Mouse (Mus musculus) heart, postnatal 4 days (tissue): ENCODE results near the gene Rps11. TPM values are rescaled to one million over a fixed set of nuclear protein-coding genes. Genes with fewer than 3 reads are reported as not detected.
"Not testable (repeated sequence)": the region's sequence is repeated elsewhere in the genome, so short reads cannot be mapped to it uniquely, and the experiment has no call there.

ENCODE experiments used
- DNase-seq: peaks from one replicate; pipeline ENCODE4 v3.0.0; 2021
- total RNA-seq, 2 experiments: library from RNA; stranded (reverse); gene quantifications; 2 replicates each; pipeline ENCODE4 v1.2.3; 2021

The Rps11 gene
- total RNA-seq = 100 to 1,000 TPM; 846 to 864 TPM

DNA sequence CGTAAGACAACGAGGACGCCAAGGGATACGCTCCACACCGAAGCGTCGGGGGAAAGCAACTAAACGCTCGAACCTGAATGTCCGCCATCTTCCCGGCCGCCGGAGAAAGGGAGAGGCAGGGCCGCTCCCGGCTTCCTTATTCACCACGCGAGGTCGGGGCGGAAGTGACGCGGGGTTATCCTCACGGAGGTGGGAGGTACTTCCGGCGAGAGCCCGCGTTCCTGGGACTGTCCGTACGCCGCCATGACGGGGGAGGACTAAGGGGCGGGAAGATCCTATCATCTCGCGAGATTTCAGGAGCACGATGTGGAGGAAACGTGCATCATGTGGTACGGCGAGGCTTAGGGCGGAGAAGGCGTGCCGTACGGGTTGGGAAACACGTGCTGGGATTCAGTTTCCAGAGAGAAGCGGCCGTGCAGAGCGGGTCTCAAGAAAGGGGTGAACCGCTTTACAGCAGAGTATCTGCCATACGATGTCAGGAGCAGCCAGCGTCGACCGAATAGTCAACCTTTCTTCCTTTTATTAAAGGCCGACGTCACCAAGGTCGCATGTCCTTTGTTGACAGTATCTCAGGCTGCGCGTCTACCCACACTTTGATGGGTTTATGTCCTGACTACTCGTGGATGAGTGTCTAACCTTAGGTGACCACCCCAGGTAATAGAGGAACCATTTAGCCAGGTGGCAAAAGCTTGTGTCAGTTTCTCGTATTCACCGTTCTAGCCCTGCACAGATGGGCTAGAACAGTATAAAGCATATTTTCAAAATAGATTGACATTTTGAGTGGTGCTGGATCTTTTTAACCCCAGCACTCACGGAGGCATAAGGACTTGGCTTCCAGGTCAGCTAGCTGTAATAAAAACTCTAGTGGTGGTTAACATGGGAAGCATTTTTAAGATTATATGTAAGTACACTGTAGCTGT is at the start of gene Rps11:
TSS of gene Rps11 (minus strand) at position 216 of the 920 bp plus-strand sequence.
- peak; percentile 99 for DNase-seq

DNA sequence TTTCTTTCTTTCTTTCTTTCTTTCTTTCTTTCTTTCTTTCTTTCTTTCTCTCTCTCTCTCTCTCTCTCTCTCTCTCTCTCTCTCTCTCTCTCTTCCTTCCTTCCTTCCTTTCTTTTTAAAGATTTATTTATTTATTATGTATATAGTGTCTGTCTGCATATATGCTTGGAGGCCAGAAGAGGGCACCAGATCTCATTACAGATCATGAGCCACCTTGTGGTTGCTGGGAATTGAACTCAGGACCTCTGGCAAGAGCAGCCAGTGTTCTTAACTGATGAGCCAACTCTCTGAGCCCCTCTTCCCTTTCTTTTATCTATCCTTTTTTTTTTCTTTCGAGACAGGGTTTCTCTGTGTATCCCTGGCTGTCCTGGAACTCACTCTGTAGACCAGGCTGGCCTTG is 49.5 kb upstream of the Rps11 start:
- not testable (repeated sequence) for DNase-seq

DNA sequence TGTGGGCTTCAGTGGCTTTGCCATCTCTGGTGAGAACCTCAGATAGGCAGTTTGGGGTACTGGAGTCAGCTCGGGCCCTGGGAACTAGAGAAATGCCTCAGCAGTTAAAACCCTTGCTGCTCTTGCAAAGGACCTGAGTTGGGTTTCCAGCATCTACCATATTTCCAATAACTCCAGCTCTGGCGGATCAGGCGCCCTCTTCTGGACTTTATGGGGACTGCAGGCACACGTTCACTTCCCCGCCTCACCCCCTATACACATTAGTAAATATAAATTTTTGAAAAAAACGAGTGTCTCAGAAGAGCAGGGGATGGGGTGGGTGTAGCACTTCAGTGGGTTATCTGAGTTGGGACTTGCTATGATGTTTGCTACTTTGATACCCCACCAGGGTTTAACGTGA is 48.7 kb upstream of the Rps11 start:
- DNase-seq = no peak

DNA sequence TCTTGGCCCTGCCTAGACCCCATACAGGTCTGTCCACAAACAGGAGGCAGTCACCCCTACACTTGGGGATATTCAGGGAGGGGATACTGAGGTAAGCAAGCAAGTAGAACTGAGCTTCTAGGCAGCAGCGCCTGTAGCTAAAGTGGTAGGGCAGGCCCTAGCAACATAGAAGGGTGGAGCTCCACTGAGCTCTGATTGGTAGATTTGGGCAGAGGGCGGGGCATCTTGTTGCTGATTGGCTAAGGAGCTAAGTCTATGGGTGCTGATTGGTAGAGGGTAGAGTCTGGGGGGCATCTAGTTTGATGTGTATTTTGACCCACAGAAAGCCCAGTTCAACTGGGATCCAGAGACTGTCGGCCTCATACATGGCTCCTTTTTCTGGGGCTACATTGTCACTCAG is 45.3 kb upstream of the Rps11 start:
- no peak for DNase-seq

DNA sequence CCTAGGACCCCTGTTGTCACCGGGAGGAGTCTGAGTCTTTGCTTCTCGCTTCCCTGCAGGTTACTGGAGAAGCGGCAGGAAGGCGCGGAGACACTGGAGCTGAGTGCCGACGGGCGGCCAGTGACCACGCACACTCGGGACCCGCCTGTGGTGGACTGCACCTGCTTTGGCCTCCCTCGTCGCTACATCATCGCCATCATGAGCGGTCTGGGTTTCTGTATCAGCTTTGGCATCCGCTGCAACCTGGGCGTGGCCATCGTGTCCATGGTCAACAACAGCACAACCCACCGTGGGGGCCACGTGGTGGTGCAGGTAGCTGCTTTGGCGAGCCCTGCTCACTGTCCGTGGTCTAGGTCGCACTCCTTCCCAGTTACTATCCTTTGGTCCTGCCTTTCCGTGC is 44.4 kb upstream of the Rps11 start:
- DNase-seq = no peak

DNA sequence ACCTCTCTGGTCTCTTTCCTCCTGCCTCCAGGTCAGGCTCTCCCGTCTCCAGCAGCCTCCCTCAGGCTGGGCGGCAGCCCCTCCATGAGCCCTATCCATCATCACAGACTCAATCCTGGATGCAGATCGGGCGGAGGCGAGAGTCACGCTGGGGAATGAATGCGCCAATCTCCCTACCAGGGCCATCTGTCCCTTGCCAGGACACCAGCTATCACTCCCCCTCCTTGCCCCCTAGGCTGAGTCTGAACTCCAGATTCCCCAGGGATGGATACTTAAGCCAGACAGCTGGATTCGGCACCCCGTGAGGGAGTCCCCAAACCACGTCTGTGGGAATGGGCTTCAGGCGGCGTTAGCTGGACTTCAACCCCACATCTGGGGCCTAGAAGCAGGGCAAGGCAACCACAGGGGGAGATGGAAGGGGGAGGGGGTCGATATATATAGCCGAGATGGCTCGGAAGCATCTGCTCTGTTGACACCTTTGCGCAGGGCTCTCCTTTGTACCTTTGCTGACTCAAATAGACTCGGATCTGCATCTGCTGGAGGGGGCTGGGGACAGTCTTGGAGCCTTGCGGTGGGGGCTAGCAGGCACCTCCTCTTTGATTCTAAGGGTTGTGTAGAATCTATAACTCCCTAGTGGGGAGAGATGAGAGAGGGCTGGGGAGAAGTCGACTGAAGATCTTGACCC is 43.7 kb upstream of the Rps11 start:
- DNase-seq = no peak

DNA sequence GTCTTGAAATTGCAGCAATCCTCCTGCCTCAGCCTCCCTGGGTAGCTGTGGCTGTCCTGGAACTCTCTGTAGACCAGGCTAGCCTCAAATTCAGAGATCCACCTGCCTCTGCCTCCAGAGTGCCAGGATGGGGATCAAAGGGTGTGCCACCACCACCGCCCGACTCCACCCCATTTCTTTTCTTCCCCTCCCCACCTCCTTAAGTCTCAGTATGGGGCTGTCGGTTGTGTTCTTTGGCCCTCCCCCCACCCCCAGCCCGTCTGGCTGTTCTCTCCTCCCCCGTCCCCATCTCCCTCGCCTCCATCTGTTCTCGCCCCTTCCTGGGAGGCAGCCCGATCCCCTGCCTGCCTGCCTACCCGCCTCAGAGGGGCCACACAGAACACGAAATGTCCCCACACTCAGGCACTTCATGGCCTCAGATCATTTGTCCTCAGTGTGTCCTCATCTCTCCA is 42.7 kb upstream of the Rps11 start:
- no peak for DNase-seq

DNA sequence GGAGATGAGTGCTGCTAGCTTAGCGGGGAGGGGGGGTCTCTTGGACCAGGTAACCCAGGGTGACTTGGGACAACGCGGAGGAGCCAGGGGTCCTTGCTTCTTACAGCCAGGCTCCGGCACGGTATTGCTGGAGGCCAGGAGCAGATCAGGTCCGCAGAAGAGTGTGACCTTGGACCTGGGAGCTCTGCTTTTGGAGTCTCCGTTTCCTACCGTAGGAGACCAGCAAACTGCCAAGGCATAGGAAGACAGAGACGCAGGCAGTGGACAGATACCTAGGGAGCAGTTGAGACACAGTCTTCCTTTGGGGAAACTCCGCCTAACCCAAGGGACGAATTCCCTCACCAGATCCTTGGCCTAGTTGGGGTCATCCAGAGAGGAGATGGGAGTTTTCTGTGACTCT is 41.5 kb upstream of the Rps11 start:
- DNase-seq = no peak

DNA sequence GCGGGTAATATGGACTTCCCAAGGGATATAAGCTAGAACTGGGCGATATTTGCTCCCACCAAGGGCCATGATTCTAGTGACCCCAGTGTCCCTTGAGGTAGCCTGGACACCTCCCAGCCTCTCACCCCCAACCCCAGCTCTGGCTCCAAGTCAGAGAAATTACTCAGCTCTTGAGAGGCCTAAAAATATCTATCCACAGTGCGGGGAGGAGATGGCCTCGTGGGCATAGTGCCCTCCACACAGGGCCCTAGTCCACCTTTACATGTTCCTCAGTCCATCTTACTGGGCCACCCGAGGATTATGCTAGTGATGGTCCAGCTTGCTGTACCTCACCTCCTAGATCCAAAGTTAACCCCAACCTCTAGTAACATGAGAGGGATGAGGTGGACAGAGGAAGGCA is 40.6 kb upstream of the Rps11 start:
- DNase-seq = no peak

DNA sequence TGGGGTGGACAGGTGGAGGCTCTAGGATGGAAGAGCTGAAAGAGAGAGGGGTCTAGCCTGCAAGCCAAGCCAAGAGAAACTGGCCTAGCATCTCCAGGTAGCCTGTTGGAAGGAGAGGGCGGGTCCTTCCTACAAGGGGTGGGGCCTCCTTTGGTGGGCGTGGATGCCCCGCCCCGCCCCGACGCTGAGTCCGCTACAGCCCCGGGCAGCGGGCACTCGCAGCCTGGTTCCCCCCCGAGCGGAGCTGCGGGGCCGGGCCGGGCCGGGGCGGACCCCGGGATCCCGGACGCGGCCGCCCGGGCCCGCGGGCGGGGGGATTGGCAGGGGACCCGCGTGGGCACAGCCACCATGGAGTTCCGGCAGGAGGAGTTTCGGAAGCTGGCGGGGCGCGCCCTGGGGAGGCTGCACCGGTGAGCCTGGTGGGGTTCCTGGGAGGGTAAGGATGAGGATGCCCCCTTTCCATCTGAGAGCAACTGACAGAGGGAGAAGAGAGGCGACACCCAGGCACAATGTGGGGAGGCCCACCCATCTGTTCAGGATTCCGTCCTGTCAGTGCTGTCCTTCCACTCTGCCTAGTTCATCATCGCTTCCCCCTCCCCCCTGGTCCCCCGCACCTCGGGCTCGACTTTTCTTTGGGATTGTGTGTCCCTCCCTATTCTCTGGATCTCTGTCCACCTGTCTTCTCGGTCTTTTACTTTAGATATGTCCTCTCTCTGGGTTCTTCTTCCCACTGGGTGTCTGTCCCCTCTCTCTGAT is 39.7 kb upstream of the Rps11 start, which contains the start of gene Slc17a7:
TSS of gene Slc17a7 (plus strand) at position 215 of the 756 bp plus-strand sequence.
- DNase-seq = peak; percentile 35

DNA sequence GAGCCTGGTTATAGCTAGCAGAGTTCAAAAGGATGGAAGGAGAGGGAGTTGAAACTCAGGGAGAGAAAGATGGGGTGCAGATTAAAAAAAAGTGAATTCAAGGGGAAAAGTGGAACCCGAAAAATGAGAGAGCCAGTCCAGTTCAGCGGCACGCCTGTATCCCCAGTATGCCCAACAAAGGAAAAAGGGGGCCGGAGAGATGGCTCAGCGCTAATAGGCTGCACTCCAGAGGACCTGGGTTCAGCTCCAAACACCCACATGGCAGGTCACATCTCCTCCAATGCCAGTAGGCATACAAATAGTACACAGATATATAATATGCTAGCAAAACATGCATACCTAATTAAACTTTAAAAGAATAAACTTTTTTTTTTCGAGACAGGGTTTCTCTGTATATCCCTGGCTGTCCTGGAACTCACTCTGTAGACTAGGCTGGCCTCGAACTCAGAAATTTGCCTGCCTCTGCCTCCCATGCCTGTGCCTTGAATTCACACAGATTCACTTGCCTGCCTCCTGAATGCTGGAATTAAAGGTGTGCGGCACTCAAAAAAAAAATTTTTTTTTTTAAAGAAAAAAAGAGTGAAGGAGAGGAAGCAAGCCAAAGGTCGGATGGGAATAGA is 38.9 kb upstream of the Rps11 start:
- no peak for DNase-seq

DNA sequence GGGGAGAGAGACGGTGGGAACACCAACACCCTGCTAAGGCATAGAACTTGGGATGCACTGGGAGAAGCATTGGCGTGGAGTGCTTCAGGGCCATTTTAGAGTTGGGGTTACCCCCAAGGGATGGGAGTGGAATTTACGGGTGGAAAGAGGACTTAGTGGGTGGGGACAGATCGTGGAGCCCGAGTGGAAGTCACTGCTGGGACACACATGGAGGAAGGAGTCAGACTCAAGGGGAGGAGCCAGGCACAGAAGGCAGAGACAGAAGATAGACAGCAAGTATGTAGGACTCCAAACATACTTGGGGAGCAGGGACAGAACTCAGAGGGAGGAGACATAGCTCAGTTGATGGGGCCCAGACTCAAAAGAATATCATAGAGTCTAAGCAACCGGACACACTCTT is 38.3 kb upstream of the Rps11 start:
- no peak for DNase-seq

DNA sequence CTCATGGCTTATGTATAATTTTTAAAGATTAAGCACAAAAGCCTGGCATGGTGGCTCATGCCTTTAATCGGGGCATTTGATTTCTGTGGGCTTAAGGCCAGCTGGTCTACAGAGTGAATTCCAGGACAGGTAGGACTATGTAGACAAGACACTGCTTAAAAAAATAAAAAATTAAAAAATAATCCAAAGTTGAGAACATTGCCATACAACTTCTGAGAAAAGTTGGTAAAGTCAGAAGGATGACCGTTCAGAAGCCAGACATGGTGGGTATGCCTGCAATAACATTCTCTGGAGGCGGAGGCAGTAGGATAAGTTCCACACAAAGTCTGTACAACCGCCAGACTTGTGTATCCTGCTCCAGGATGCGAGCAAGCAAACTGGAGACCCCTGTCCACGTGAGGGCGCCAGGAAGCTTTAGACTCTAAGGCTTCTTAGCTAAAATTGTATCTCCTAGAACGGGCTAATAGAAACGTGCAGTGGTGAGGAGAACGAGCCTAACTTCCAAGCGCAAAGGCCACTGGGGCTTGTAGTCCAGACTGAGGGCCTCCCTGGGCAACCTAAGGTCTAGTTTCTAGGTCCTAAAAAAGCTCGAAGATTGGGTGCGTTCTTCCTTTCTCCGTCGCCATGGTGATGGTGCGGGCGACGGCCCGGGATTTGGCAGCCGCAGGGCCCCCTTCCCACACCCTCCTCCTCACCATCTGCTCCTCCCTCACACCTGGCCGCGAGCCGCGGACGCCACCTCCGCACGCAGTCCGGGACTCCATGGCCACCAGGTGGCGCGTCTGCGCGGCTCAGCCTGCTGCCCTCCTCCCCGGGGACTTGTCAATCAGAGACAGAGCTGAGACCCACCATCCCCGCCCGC is 37.6 kb upstream of the Rps11 start:
- DNase-seq = peak; percentile 93

DNA sequence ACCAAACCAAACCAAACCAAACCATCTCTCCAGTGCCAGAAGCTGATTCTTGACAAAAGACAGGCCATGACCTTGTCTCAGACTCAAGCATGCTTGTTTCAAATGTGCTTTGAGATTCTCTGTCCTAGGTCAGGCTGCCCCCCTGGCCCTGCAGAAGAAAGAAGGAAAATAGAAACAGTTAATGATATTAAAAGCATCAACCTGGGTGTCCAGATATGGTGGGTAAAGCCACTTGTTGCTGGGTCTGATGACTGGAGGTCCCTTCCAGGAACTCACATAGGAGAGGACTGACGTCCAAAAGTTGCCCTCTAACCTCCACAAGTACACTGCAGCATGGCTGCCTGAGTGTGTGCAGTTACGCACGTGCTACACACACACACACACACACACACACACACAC is 36.6 kb upstream of the Rps11 start:
- DNase-seq = no peak

DNA sequence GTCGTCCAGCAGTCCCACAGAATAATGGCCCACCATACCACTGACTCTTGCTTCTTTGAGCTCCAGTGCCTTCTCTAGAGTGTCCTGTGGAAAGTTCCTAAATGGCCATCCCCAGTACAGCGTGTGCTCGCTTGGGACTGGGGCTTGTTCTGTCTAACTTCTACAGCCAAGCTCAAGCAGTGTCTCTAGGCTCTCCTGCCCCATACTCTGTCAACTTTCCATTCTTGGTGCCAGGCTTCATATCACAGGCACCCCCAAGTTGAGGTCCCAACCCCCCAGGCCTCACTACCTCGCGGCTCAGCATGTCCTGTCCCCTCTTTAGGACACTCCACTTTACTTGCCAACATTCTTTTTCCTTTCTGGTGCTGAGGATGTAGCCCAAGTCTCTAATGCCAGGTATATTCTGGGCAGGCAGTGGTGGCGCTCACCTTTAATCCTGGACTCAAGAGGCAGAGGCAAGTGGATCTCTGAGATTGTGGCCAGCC is 36.1 kb upstream of the Rps11 start:
- no peak for DNase-seq

DNA sequence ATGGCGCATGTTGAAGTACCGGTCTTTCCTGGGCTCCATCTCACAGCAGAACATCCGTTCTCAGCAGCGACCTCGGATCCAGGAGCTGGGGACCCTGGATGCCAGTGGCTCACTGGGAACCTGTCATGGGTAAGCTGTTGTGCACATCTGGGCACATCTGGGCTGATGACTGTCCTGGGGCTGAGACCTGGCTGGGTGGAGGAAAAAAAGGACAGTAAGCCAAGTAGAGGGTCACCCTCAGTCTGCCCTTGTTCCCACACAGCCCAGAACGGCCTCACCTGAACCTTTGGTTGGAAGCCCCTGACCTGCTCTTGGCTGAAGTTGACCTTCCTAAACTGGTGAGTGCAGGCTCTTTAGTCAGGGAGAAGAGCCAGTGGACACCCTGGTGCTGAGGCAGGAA is 34.8 kb upstream of the Rps11 start:
- DNase-seq = no peak

DNA sequence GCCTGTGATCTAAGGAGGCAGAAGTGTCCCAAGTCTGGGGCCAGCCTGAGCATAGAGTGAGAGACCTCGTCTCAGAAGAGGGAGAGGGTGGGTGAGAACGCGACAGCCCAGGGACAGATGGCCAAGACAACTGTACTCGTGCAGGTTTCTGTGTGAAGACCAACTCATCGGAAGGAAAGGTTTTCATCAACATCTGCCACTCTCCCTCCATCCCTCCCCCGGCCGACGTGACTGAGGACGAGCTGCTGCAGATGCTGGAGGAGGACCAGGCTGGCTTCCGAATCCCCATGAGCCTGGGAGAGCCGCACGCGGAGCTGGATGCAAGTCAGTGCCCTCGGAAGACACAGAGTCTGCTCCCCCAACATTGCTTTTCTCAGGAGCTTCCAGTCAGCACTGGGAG is 33.2 kb upstream of the Rps11 start:
- DNase-seq = no peak

DNA sequence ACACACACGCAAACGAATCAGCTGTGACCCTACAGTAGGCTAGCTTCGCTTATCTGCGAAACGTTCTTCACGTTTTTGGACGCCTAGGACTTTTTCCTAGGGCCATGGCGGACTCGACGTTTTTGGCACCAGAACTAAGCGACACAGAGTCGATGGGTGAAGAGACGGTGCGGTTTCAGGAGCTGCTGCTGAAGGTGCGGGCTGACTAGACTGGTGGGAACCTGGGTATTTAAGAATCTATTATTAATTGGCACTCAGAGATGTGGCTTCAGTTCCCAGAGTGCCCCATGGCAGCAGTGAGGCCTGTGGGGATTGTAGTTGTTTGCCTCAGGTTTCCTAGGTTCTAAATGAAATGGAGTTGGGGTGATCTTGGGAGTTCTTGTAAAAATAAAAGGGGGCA is 32.0 kb upstream of the Rps11 start:
- no peak for DNase-seq

DNA sequence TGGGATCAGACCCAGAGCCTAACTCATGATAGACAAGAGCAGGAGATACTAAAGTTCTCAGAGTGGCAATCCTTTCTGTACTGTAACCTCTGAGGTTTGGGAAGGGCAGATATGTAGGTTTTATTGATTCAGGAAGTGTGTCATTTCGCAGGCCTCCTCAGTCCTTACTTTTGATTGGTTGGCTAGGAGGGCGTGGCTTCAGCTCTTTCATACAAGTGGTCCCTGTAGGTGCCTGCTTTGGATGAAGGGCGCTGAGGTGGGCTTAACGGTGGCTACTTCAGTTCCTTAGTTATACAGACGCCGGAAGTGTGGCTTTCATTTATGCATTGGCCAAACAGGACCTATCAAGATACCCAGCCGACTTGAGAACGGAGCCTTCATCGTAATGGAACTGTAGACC is 31.4 kb upstream of the Rps11 start:
- DNase-seq = no peak

DNA sequence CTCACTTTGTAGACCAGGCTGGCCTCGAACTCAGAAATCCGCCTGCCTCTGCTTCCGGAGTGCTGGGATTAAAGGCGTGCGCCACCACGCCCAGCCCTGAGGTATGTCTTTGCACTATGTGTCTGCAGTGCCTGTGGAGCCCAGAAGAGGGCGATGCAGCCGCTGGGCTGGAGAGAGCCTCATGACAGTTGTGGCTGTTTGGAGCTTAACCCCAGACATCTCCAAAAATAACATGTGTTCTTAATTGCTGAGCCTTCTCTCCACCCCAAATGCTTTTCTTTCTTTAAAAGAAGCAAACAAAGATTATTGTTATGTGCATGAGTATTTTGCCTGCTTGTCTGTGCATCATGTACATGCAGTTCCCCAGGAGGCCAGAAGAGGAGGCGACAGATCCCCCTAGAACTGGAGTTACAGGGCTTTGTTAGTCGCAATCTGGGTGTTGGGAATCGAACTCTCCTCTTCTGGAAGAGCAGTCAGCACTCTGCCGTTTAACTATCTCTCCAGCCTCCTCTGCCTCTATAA is 30.8 kb upstream of the Rps11 start:
- peak; percentile 80 for DNase-seq
